Mouse (Mus musculus): ENCODE data around the gene Pbx3. TPM values are rescaled to one million over a fixed set of nuclear protein-coding genes. Genes with fewer than 3 reads are reported as not detected.

The Pbx3 gene
- total RNA-seq, 4 experiments from 2014 or later, result 8.2 to 11.6 (median 8.7) TPM

DNA sequence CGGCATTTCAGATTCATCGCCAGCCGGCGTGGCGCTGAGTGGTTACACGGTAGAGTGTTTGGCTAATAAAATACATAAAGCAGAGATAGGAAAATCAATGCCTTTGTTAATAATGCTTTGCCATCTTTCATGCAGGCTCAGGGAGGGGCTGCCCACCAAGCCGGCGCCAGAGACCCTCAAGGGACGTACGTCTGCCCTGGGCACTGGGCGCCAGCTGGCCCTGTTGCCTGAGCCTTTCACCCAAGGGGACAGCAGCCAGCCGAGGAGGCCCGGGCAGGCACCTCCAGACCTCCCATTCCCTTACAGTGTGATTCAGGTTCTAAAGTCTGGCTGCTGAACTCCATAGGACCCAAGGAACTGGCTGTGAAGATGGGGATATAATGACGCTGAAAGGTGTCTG, 225.5 kb downstream of the Pbx3 start:
- no peak for DNase-seq (ENCODE audit: low spot score in 2 of 2)

- peak in 1 of 2 experiments; percentile 19 for DNase-seq (ENCODE audit: low spot score in 2 of 2)
Observed at GRCm38 (mm10) chr2:34147036-34147435, 225.9 kb downstream of the Pbx3 start.

DNA sequence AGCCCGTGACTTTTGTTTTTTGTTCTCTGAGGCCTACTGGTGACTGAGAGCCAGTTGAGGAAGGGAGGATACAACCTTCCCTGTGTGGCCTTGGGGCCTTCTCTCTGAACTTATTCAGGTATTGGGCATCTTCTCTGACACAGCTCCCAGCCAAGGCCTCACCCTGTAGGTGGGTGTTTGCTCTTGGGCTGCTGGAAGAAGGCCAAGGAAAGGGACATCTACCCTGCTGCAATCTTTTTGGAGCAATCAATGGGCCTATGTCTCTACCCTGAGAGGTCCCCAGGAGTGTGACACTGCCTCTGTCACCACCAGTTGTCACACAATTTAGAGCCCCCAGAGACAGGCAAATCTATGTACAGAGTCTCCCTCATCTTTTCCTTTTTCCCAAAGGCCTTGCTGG, 226.5 kb downstream of the Pbx3 start:
- no peak for DNase-seq (ENCODE audit: low spot score in 2 of 2)

- peak; percentile 28 to 68 for DNase-seq (ENCODE audit: low spot score in 2 of 2)
Observed at GRCm38 (mm10) chr2:34139470-34140158, 233.3 kb downstream of the Pbx3 start.

- DNase-seq (ENCODE audit: low spot score in 2 of 2), result no peak
Observed at GRCm38 (mm10) chr2:34135316-34135715, 237.6 kb downstream of the Pbx3 start.

GRCm38 (mm10) chr2:34132751-34133150, 240.2 kb downstream of the Pbx3 start:
- no peak for DNase-seq (ENCODE audit: low spot score in 2 of 2)

DNA sequence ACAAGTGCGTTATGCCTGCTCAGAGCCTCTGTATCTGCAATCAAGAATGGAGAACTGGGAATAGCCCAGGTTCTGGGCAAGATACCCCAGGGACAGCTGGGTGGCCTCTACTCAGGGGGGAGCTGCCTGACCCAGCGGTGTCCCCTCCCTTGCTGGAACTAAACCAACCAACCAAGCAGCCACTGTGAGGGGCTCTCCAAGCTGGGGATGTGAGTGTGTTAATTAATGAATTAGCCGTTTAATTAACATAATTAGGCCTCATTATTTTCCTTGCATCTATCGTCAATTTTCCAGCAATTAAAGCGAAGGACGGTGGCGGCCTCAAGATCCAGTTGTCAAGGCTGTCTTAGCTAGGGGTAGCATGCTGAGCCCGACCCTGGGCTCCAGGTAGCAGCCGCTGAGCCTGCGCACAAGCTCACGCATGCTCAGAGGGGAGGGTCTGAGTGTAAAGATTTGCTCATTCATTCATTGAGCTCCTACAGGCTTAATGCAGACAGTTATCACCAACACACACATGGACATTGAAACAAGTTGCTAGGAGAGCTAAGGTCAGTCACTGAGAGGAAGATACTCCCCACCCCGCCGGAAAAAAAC, 243.2 kb downstream of the Pbx3 start:
- DNase-seq (ENCODE audit: low spot score in 2 of 2), result no peak

GRCm38 (mm10) chr2:34127871-34128270, 245.1 kb downstream of the Pbx3 start:
- no peak for DNase-seq (ENCODE audit: low spot score in 2 of 2)

DNA sequence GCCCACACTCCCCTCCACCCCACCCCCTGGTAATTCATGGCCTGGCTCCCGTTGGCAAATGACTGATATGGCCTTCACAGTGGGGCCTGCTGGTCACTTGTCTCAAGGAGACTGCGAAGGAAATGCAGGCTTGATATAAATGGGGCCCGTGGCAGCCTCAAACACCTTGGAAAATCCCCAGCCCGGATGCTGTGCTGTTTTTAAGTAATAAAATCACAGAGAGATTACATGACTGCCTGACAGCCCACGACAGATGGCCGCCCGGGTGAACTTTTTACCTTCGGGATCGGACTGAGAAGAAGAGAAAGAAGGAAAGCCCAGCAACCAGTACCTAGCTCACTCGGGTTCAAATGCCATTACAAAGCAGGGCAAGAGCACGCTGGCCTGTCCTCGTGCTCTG, 249.0 kb downstream of the Pbx3 start:
- DNase-seq (ENCODE audit: low spot score in 2 of 2), result no peak

Other genes with a start within 250 kb of the Pbx3 start
- 10 to 100 TPM; 63.0 to 71.6 (median 66.3) TPM for gene Mapkap1, start 33.6 kb upstream of the Pbx3 start, total RNA-seq (2022)

Data from layer of hippocampus, adult 8-10 months (tissue).